Mouse (Mus musculus) cortical plate, adult 2 months (tissue): ENCODE results near the gene Sptbn4.

Source experiments
- CTCF ChIP-seq: fragments of 200-500 bp; IDR thresholded peaks from 2 replicates; pipeline ENCODE4 v1.5.1; 2011; ENCODE audit warnings: mild to moderate bottlenecking, control low read depth, low read length; ENCODE audit not compliant: insufficient read depth; ENCODE audit errors: extremely low read depth
- POLR2A ChIP-seq: fragments of 200-500 bp; IDR thresholded peaks from 2 replicates; pipeline ENCODE4 v1.6.1; 2011; ENCODE audit warnings: mild to moderate bottlenecking, low read length, control low read depth; ENCODE audit not compliant: insufficient read depth; ENCODE audit errors: extremely low read depth

DNA sequence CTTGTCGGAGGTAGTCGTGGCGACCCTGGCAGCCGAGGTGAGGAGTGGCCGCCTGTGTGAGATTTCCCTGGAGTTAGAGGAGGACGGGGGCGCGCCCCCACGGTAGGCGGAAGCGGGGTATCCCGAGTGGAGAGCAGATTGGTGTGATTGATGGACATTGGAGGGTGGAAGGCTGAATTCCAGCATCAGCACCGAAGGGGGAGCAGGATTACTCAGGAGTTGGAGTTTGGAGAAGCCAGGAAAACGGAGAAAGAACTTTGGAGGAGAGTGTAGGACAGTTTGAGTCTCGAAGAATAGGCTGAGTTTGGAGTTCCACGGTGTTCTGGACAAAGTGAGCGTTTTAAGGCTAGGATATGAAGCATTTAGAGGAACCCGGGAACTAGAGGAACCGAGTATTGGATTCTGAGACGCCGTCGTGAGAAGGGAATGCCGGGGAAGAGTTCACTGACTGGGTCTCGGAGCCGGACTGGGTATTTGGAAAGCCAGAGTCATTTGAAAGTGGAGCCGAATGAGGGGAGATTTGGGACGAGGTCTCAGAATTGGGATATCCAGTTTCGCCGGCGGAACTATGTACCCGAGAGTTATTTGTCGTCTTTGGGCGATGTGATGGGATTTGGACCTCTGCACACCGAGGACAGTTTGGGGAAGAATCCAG lies 26.5 kb upstream of the Sptbn4 start:
- TF ChIP-seq CTCF (no peak), POLR2A (no peak)
